Mouse (Mus musculus): ENCODE measurements around the gene Pxn.
A peak's percentile ranks its signal among the peaks of the same experiment; 100 is the strongest.

DNA sequence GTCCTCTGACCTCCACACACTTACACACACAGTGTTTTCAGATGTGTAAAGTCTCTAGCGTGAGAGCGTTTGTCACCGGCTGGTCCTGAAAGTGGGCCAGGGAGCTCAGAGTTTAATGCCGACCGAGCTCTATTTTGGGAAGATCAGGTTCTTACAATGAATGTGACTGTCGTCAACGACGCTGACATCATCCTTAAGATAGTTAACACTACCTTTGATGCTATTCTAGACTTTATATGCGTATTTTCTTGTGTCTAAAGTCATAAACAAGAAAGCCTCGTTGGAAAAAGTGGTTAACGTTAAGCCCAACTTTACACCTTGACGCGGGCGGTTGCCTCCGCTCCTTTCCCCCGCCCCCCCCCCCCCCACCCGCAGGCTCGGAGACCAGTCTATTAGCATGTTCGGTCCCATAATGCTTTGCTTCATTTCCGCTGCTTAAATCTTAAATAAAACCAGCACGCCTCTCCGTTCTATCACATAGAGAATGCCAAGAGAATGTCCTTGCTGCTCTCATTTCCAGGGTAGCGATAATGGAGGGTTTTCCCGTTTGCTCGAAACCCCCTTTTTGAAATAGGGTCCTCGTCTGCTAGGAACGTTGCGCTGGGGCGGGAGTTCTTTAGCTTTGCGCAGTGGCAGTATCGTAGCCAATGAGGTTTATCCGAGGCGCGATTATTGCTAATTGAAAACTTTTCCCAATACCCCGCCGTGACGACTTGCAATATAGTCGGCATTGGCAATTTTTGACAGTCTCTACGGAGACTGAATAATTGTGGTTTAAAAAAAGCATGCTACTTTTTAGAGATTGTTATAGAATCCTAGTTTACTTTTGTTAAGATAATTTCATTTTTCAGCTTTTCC is 17.4 kb upstream of the Pxn start:
- TF ChIP-seq CTCF (IDR thresholded peaks at IDR 0.05; ENCODE audit: low read depth, low read length) = no peak
- peak; percentile 100 for TF ChIP-seq POLR2A (IDR thresholded peaks at IDR 0.05; ENCODE audit: insufficient read depth, low read length)
